Mouse (Mus musculus): Measurements from ENCODE around the gene Mpped2.

Mpped2 gene

GRCm38 (mm10) chr2:106696372-106696771 lies 3.3 kb downstream of the Mpped2 start:
- no peak for DNase-seq (ENCODE audit: low spot score in 2 of 2)

- DNase-seq (ENCODE audit: low spot score in 2 of 2) = no peak
These were observed 12.6 kb downstream of the Mpped2 start for GRCm38 (mm10) chr2:106705664-106706063.

GRCm38 (mm10) chr2:106707136-106707535 lies 14.1 kb downstream of the Mpped2 start:
- DNase-seq (ENCODE audit: low spot score in 2 of 2) = no peak

- no peak for DNase-seq (ENCODE audit: low spot score in 2 of 2)
These were observed 17.9 kb downstream of the Mpped2 start for GRCm38 (mm10) chr2:106710862-106711477.

- no peak for DNase-seq (ENCODE audit: low spot score in 2 of 2)
These were observed 18.4 kb downstream of the Mpped2 start for GRCm38 (mm10) chr2:106711506-106711905.

- DNase-seq (ENCODE audit: low spot score in 2 of 2) = no peak
These were observed 20.1 kb downstream of the Mpped2 start for GRCm38 (mm10) chr2:106713151-106713550.

- no peak for DNase-seq (ENCODE audit: low spot score in 2 of 2)
These were observed 22.8 kb downstream of the Mpped2 start for GRCm38 (mm10) chr2:106715674-106716364.

- no peak for DNase-seq (ENCODE audit: low spot score in 2 of 2)
These were observed 23.3 kb downstream of the Mpped2 start for GRCm38 (mm10) chr2:106716365-106716717.

- DNase-seq (ENCODE audit: low spot score in 2 of 2) = no peak
These were observed 25.8 kb downstream of the Mpped2 start for GRCm38 (mm10) chr2:106718888-106719287.

- no peak for DNase-seq (ENCODE audit: low spot score in 2 of 2)
These were observed 26.4 kb downstream of the Mpped2 start for GRCm38 (mm10) chr2:106719434-106719833.

GRCm38 (mm10) chr2:106720644-106721043 lies 27.6 kb downstream of the Mpped2 start:
- no peak for DNase-seq (ENCODE audit: low spot score in 2 of 2)

- no peak for DNase-seq (ENCODE audit: low spot score in 2 of 2)
These were observed 29.0 kb downstream of the Mpped2 start for GRCm38 (mm10) chr2:106722020-106722419.

GRCm38 (mm10) chr2:106729951-106730564 lies 37.0 kb downstream of the Mpped2 start:
- no peak for DNase-seq (ENCODE audit: low spot score in 2 of 2)

GRCm38 (mm10) chr2:106730608-106731007 lies 37.5 kb downstream of the Mpped2 start:
- DNase-seq (ENCODE audit: low spot score in 2 of 2) = no peak

GRCm38 (mm10) chr2:106731478-106731877 lies 38.4 kb downstream of the Mpped2 start:
- DNase-seq (ENCODE audit: low spot score in 2 of 2) = no peak

GRCm38 (mm10) chr2:106732171-106732570 lies 39.1 kb downstream of the Mpped2 start:
- no peak for DNase-seq (ENCODE audit: low spot score in 2 of 2)

- DNase-seq (ENCODE audit: low spot score in 2 of 2) = no peak
These were observed 40.3 kb downstream of the Mpped2 start for GRCm38 (mm10) chr2:106733396-106733795.

- no peak for DNase-seq (ENCODE audit: low spot score in 2 of 2)
These were observed 40.9 kb downstream of the Mpped2 start for GRCm38 (mm10) chr2:106734004-106734403.

GRCm38 (mm10) chr2:106735211-106735610 lies 42.1 kb downstream of the Mpped2 start:
- DNase-seq (ENCODE audit: low spot score in 2 of 2) = no peak

GRCm38 (mm10) chr2:106735792-106736359 lies 42.8 kb downstream of the Mpped2 start:
- no peak for DNase-seq (ENCODE audit: low spot score in 2 of 2)

GRCm38 (mm10) chr2:106738951-106739350 lies 45.9 kb downstream of the Mpped2 start:
- no peak for DNase-seq (ENCODE audit: low spot score in 2 of 2)

- no peak for DNase-seq (ENCODE audit: low spot score in 2 of 2)
These were observed 51.0 kb downstream of the Mpped2 start for GRCm38 (mm10) chr2:106744086-106744485.

GRCm38 (mm10) chr2:106744601-106745000 lies 51.5 kb downstream of the Mpped2 start:
- DNase-seq (ENCODE audit: low spot score in 2 of 2) = no peak

Measured in urinary bladder, postnatal 36 days (tissue).